Mouse (Mus musculus): ENCODE measurements around the gene Hspb8. TPM values are rescaled to one million over a fixed set of nuclear protein-coding genes. Genes with fewer than 3 reads are reported as not detected.
"Not testable (repeated sequence)": the region's sequence is repeated elsewhere in the genome, so short reads cannot be mapped to it uniquely, and the experiment has no call there.

The Hspb8 gene
- polyA plus RNA-seq, 1 experiment from 2014 or later, result 5.4 TPM

DNA sequence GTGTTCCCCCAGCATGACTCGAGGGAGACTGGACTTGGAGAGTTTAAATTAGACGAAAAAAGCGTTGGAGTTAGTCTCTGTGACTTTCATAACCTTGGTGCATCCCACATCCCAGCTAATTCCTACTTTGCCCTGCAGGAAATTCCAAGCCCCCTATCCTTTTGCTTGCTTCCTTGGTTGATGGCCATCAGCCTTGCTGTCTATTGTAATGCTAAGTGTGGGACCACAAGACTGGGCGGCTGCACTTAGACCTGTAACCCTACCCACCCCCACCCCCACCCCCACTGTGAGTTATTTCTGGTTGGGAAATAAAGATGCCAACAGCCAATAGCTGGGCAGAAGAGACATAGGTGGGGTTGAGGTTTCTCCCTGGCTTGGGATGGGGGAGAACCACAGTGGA is 15.7 kb upstream of the Hspb8 start:
- Histone ChIP-seq H3K9me3 (replicated peaks; ENCODE audit: control insufficient read depth, low read length) (no peaks in the 10 kb centered on the region), H3K27me3 (replicated peaks; ENCODE audit: control insufficient read depth, insufficient read depth, low read length) (no peaks in the 10 kb centered on the region), H3K36me3 (ENCODE audit: control insufficient read depth, insufficient read depth, low read length) (peaks cover 9% of the 10 kb centered on the region; the same call in 1 of the 2 replicates), H3K27ac (ENCODE audit: low read depth, low read length) (no peak overlapping the region), H3K4me2 (ENCODE audit: low read length) (no peak overlapping the region), H3K4me1 (ENCODE audit: control insufficient read depth, insufficient read depth, low read length) (peaks cover 8% of the 10 kb centered on the region), H3K9ac (ENCODE audit: low read length) (no peak overlapping the region), H3K4me3 (ENCODE audit: low read depth, low read length) (no peak overlapping the region)
- DNase-seq (ENCODE audit: low spot score) (no peak), ATAC-seq (no peak)
- 28% methylated on average over 4 of the region's 4 CpGs for WGBS

DNA sequence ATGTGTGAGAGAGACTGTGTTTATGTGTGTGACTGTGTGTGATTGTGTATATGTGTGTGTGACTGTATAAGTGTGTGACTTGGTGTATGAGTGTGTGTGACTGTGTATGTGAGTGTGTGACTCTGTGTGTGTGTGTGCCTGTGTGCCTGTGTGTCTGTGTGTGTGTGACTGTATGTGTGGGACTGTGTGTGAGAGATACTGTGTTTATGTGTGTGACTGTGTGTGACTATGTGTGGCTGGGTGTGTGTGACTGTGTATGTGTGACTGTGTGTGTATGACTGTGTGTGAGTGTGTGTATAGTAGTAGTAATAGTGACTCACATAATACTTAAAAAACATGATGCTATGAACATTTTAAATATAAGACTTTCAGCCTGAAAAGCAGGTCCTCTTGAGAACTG is 13.5 kb upstream of the Hspb8 start:
- Histone ChIP-seq H3K4me3 (ENCODE audit: low read depth, low read length) (no peak overlapping the region), H3K36me3 (ENCODE audit: control insufficient read depth, insufficient read depth, low read length) (no peaks in the 10 kb centered on the region), H3K9me3 (replicated peaks; ENCODE audit: control insufficient read depth, low read length) (no peaks in the 10 kb centered on the region), H3K27ac (ENCODE audit: low read depth, low read length) (no peak overlapping the region), H3K9ac (ENCODE audit: low read length) (no peak overlapping the region), H3K27me3 (replicated peaks; ENCODE audit: control insufficient read depth, insufficient read depth, low read length) (no peaks in the 10 kb centered on the region), H3K4me1 (ENCODE audit: control insufficient read depth, insufficient read depth, low read length) (peaks cover 8% of the 10 kb centered on the region), H3K4me2 (ENCODE audit: low read length) (no peak overlapping the region)
- no peak for DNase-seq (ENCODE audit: low spot score)
- ATAC-seq, result no peak

DNA sequence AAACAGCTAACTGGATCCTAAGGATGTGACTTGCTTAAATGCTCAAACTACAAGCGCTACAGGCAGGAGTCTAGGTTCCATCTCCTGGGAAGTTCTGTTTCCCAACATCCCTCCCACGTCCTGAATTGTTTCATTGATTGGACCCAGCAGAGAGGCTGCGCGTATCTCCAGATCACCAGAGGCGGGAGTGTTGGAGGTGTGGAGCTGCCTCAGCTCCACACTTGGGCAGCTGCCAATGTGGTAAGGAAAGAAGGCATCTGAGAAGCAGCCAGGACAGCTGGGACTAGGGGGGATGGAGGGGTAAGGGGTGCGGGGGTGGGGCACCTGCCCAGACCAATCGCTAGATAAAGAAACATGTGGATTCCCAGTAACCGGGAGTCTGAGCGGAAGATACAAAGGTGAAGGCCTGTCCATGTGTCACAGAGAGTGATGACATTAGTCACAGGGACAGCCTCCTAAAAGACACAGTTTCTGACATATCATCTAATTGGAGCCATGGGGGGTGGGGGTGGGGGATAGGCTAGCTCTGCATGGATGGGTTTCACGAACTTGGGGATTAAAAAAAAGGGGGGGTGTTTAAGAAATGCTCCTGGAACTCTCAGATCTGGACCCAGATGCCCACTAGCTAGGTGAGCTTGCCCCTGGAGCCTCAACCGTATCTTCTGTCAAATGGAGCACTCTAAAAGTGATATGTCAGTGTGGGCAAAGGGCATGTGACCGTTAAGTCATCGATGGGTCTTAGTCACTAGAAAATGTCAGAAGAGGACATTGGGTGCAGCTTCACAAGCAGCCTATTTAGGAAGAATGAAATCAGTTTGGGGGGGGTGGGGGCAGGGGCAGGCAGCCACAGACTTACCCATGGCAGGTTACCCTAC is 12.5 kb upstream of the Hspb8 start:
- H3K4me3 ChIP-seq (ENCODE audit: low read depth, low read length), result no peak overlapping the region
- H3K27ac ChIP-seq (ENCODE audit: low read depth, low read length), result no peak overlapping the region; the same call in 1 of the 2 replicates
- DNase-seq (ENCODE audit: low spot score), result peak; percentile 78
- H3K4me1 ChIP-seq (ENCODE audit: control insufficient read depth, insufficient read depth, low read length), result peaks cover 8% of the 10 kb centered on the region
- peak; percentile 48; the same call in 1 of the 2 replicates for ATAC-seq
- H3K9me3 ChIP-seq (replicated peaks; ENCODE audit: control insufficient read depth, low read length), result no peaks in the 10 kb centered on the region
- H3K4me2 ChIP-seq (ENCODE audit: low read length), result no peak overlapping the region
- H3K36me3 ChIP-seq (ENCODE audit: control insufficient read depth, insufficient read depth, low read length), result no peaks in the 10 kb centered on the region
- no peak overlapping the region for H3K9ac ChIP-seq (ENCODE audit: low read length)
- 53% methylated on average over 13 of the region's 13 CpGs for WGBS
- H3K27me3 ChIP-seq (replicated peaks; ENCODE audit: control insufficient read depth, insufficient read depth, low read length), result no peaks in the 10 kb centered on the region

DNA sequence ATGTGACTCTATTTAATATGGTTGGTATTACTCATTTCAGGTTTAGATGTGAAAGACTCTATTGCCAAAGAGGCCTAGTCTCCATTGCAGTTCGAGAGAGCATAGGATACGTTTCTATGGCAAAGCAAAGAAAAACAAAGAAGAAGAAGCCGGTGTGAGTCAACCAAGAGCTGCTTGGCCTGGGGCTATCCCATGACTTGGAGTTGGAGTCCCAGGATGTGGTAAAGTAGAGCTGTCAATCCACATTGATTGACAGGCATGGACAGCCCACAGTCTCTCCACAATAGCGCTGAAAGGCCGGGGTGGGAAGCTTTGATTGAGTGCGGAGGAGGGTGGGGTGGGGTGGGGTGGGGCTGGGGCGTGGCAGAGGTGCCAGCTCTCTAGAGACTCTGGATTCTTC is 10.2 kb upstream of the Hspb8 start:
- ATAC-seq (no peak), DNase-seq (ENCODE audit: low spot score) (no peak)
- peaks cover 8% of the 10 kb centered on the region for H3K4me1 ChIP-seq (ENCODE audit: control insufficient read depth, insufficient read depth, low read length)
- H3K27ac ChIP-seq (ENCODE audit: low read depth, low read length), result no peak overlapping the region
- no peak overlapping the region for H3K9ac ChIP-seq (ENCODE audit: low read length)
- no peaks in the 10 kb centered on the region for H3K36me3 ChIP-seq (ENCODE audit: control insufficient read depth, insufficient read depth, low read length)
- no peak overlapping the region for H3K4me3 ChIP-seq (ENCODE audit: low read depth, low read length)
- no peaks in the 10 kb centered on the region for H3K9me3 ChIP-seq (replicated peaks; ENCODE audit: control insufficient read depth, low read length)
- WGBS, result 67% methylated on average over 7 of the region's 7 CpGs
- H3K4me2 ChIP-seq (ENCODE audit: low read length), result no peak overlapping the region
- H3K27me3 ChIP-seq (replicated peaks; ENCODE audit: control insufficient read depth, insufficient read depth, low read length), result no peaks in the 10 kb centered on the region

DNA sequence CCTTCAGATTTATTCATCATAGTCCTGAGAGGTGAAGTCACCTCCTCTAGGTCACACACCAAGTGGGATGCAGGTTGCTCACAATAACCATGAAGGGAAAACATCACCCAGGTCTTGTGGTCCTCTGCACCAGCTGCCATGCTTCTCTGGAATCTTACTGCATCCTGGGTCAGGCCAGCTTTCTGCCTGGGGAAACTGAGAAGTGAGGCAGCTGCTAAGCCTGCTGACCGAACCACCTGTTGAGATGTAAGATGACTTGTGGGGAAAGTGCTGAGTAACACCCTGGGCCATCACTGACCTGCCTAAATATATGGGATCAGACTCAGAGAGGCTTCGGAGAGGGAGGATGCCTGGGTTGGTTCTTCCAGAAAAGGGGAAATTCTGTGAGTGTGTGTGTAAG is 4.0 kb upstream of the Hspb8 start:
- 92% methylated on average over 2 of the region's 2 CpGs for WGBS

DNA sequence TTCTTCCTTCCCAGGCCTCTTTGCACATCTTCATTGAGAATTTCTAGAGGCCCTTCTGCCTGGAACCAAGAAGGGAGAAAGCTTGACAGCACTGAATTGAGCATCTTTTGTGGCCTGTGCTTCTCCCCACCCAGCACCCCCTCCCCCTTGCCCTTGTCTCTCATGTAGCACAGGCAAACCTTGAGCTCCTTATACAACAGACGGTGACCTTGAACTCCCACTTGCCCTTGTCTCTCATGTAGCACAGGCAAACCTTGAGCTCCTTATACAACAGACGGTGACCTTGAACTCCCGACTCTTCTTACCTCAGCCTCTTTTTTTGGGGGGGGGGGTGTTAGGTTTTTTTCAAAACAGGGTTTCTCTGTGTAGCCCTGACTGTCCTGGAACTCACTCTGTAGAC is 3.0 kb upstream of the Hspb8 start:
- H3K4me3 ChIP-seq (ENCODE audit: low read depth, low read length); DNase-seq (ENCODE audit: low spot score); H3K9ac ChIP-seq (ENCODE audit: low read length); H3K27ac ChIP-seq (ENCODE audit: low read depth, low read length); ATAC-seq; H3K9me3 ChIP-seq (replicated peaks; ENCODE audit: control insufficient read depth, low read length); H3K36me3 ChIP-seq (ENCODE audit: control insufficient read depth, insufficient read depth, low read length); H3K4me1 ChIP-seq (ENCODE audit: control insufficient read depth, insufficient read depth, low read length); H3K27me3 ChIP-seq (replicated peaks; ENCODE audit: control insufficient read depth, insufficient read depth, low read length); H3K4me2 ChIP-seq (ENCODE audit: low read length): not testable (repeated sequence)
- WGBS, result 89% methylated on average over 3 of the region's 3 CpGs

More for the DNA sequence above, 4.0 kb upstream of the Hspb8 start:
- H3K4me1 ChIP-seq (ENCODE audit: control insufficient read depth, insufficient read depth, low read length), result peaks cover 6% of the 10 kb centered on the region
- no peak for ATAC-seq
- no peak for DNase-seq (ENCODE audit: low spot score)
- H3K27ac ChIP-seq (ENCODE audit: low read depth, low read length), result no peak overlapping the region
- H3K9ac ChIP-seq (ENCODE audit: low read length), result no peak overlapping the region
- no peaks in the 10 kb centered on the region for H3K9me3 ChIP-seq (replicated peaks; ENCODE audit: control insufficient read depth, low read length)
- no peaks in the 10 kb centered on the region for H3K36me3 ChIP-seq (ENCODE audit: control insufficient read depth, insufficient read depth, low read length)
- H3K4me3 ChIP-seq (ENCODE audit: low read depth, low read length), result no peak overlapping the region
- H3K4me2 ChIP-seq (ENCODE audit: low read length), result no peak overlapping the region
- H3K27me3 ChIP-seq (replicated peaks; ENCODE audit: control insufficient read depth, insufficient read depth, low read length), result no peaks in the 10 kb centered on the region

DNA sequence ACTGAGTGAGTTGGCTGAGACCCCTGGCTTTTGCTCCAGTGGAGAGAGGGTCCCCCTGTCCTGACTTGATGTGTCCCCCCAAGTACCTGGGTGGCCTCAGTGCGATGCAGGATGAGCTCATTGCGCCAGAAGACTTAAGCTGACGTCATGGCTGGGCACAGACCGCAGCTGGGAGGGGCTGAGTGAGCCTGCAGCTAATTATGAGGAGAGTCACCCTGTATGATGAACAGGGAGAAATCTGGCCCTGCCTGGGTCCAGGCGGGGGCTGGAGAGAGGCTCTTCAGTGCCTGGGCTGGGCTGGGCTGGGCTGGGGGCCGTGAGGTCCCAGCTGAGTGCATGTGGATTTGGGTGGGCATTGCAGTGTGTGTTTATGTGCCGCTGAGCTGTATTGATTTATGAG is 2.6 kb upstream of the Hspb8 start:
- no peaks in the 10 kb centered on the region for H3K36me3 ChIP-seq (ENCODE audit: control insufficient read depth, insufficient read depth, low read length)
- 35% methylated on average over 7 of the region's 7 CpGs for WGBS
- peak; percentile 78 for DNase-seq (ENCODE audit: low spot score)
- no peak overlapping the region; the same call in 1 of the 2 replicates for H3K9ac ChIP-seq (ENCODE audit: low read length)
- no peak overlapping the region for H3K4me2 ChIP-seq (ENCODE audit: low read length)
- H3K4me3 ChIP-seq (ENCODE audit: low read depth, low read length), result no peak overlapping the region
- ATAC-seq, result peak; percentile 24; the same call in 1 of the 2 replicates
- H3K4me1 ChIP-seq (ENCODE audit: control insufficient read depth, insufficient read depth, low read length), result peaks cover 6% of the 10 kb centered on the region
- H3K27me3 ChIP-seq (replicated peaks; ENCODE audit: control insufficient read depth, insufficient read depth, low read length), result no peaks in the 10 kb centered on the region
- H3K9me3 ChIP-seq (replicated peaks; ENCODE audit: control insufficient read depth, low read length), result no peaks in the 10 kb centered on the region
- no peak overlapping the region; the same call in 1 of the 2 replicates for H3K27ac ChIP-seq (ENCODE audit: low read depth, low read length)

DNA sequence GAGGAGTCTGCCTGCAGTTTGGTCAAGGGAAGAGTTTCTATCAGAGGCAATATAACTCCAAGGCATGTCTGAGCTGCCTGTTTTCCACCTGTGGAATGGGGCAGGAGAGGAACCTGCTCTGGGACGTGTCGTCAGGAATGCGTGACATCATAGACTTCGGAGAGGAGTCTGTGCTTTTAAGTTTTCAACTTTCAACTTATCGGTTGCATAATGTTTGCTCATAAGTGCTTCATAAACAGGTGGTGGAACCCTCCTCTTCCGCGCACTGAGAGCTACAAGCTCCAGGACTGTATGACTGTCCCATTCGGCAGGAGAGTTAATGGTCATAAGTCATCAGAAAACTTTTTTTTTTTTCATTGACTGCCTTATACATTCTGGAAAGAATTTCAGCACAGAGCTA is 1.1 kb upstream of the Hspb8 start:
- Histone ChIP-seq H3K4me1 (ENCODE audit: control insufficient read depth, insufficient read depth, low read length) (peaks cover 9% of the 10 kb centered on the region), H3K27ac (ENCODE audit: low read depth, low read length) (no peak overlapping the region), H3K4me3 (ENCODE audit: low read depth, low read length) (no peak overlapping the region), H3K9ac (ENCODE audit: low read length) (no peak overlapping the region), H3K9me3 (replicated peaks; ENCODE audit: control insufficient read depth, low read length) (no peaks in the 10 kb centered on the region), H3K36me3 (ENCODE audit: control insufficient read depth, insufficient read depth, low read length) (no peaks in the 10 kb centered on the region), H3K27me3 (replicated peaks; ENCODE audit: control insufficient read depth, insufficient read depth, low read length) (no peaks in the 10 kb centered on the region), H3K4me2 (ENCODE audit: low read length) (no peak overlapping the region)
- no peak for DNase-seq (ENCODE audit: low spot score)
- WGBS, result 91% methylated on average over 8 of the region's 8 CpGs
- no peak for ATAC-seq

DNA sequence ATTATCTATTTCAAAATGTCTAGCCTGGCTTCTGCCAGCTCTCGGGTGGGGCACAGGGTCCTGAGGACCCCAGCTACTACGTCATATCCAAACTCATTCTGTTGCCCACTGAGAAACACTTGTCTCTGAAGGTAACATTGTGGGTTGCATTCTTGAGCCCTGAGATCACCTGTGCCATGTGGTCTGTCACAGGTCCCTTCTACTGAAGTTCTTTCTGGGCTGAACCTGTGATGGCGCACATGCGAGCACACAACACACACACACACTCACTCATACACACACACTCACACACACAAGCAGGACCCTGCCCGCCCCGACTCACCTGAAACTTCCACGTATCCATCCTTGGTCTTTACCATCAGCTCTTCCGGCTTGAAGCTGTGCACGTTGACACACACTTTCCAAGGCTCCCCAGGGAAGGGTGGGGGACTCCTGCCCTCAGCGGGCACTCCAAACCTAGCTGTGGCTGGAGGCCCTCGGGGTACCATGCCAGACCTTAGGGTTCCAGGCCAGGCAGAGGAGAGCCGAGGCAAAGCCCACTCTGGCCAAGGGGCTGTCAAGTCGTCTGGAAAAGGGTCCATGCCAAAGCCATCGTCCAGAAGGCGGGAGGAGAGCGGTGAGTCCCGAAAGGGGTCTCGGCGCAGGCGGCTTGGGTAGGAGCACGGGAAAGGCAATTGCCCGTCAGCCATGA is 728 bp downstream of the Hspb8 start:
- H3K4me3 ChIP-seq (ENCODE audit: low read depth, low read length), result no peak overlapping the region
- H3K27ac ChIP-seq (ENCODE audit: low read depth, low read length), result peak overlapping the region; percentile 23; the same call in 1 of the 2 replicates
- peak overlapping the region; percentile 36 for H3K4me2 ChIP-seq (ENCODE audit: low read length)
- H3K9ac ChIP-seq (ENCODE audit: low read length), result peak overlapping the region; percentile 36; the same call in 1 of the 2 replicates
- H3K9me3 ChIP-seq (replicated peaks; ENCODE audit: control insufficient read depth, low read length), result no peaks in the 10 kb centered on the region
- DNase-seq (ENCODE audit: low spot score) (no peak), ATAC-seq (no peak)
- H3K27me3 ChIP-seq (replicated peaks; ENCODE audit: control insufficient read depth, insufficient read depth, low read length), result no peaks in the 10 kb centered on the region
- WGBS, result 58% methylated on average over 22 of the region's 22 CpGs
- H3K4me1 ChIP-seq (ENCODE audit: control insufficient read depth, insufficient read depth, low read length), result peaks cover 9% of the 10 kb centered on the region
- H3K36me3 ChIP-seq (ENCODE audit: control insufficient read depth, insufficient read depth, low read length), result no peaks in the 10 kb centered on the region
